Mouse (Mus musculus) CH12.LX (cell line): ENCODE measurements around the gene Kcnn1.

ENCODE experiments used
- CHD2 ChIP-seq: IDR thresholded peaks from 2 replicates; pipeline ENCODE4 v1.6.1; 2011; ENCODE audit warnings: low read length, improper control_type of control experiment
- CTCF ChIP-seq, 2 experiments: IDR thresholded peaks in 1 of 2; conservative IDR thresholded peaks in 1 of 2; 2 replicates each; pipeline ENCODE4 v1.5.1; 2011 to 2012; ENCODE audit warnings: low read depth in 2 of 2, low read length in 2 of 2, improper control_type of control experiment in 1 of 2, inconsistent platforms in 1 of 2, mild to moderate bottlenecking in 1 of 2, moderate library complexity in 1 of 2
- E2F4 ChIP-seq: IDR thresholded peaks from 2 replicates; pipeline ENCODE4 v1.6.1; 2011; ENCODE audit warnings: low read depth, low read length, improper control_type of control experiment; ENCODE audit not compliant: insufficient replicate concordance
- EP300 ChIP-seq: IDR thresholded peaks from 2 replicates; pipeline ENCODE4 v1.6.1; 2011; ENCODE audit warnings: low read length, improper control_type of control experiment
- ETS1 ChIP-seq: conservative IDR thresholded peaks from 2 replicates; pipeline ENCODE4 v1.6.1; 2012; ENCODE audit warnings: low read depth, mild to moderate bottlenecking, inconsistent platforms, low read length, improper control_type of control experiment, moderate library complexity
- MAX ChIP-seq: IDR thresholded peaks from 2 replicates; pipeline ENCODE4 v1.6.1; 2011; ENCODE audit warnings: low read length, improper control_type of control experiment
- MAZ ChIP-seq: IDR thresholded peaks from 2 replicates; pipeline ENCODE4 v1.6.1; 2012; ENCODE audit warnings: low read depth, mild to moderate bottlenecking, inconsistent platforms, low read length, improper control_type of control experiment, moderate library complexity
- MEF2A ChIP-seq: IDR thresholded peaks from 2 replicates; pipeline ENCODE4 v1.6.1; 2014; ENCODE audit warnings: low read depth, mild to moderate bottlenecking, inconsistent platforms, low read length, improper control_type of control experiment, borderline replicate concordance
- POLR2A ChIP-seq: IDR thresholded peaks from 2 replicates; pipeline ENCODE4 v1.6.1; 2011; ENCODE audit warnings: low read depth, mild to moderate bottlenecking, improper control_type of control experiment, low read length
- RCOR1 ChIP-seq: conservative IDR thresholded peaks from 2 replicates; pipeline ENCODE4 v1.6.1; 2012; ENCODE audit warnings: low read depth, mild to moderate bottlenecking, inconsistent platforms, low read length, improper control_type of control experiment
- SMC3 ChIP-seq: IDR thresholded peaks from 2 replicates; pipeline ENCODE4 v1.6.1; 2011; ENCODE audit warnings: low read depth, low read length, improper control_type of control experiment
- TBP ChIP-seq: conservative IDR thresholded peaks from 2 replicates; pipeline ENCODE4 v1.6.1; 2011; ENCODE audit warnings: low read depth, low read length, improper control_type of control experiment
- ZKSCAN1 ChIP-seq: IDR thresholded peaks from 2 replicates; pipeline ENCODE4 v1.6.1; 2012; ENCODE audit warnings: low read depth, inconsistent platforms, low read length, improper control_type of control experiment, borderline replicate concordance

DNA sequence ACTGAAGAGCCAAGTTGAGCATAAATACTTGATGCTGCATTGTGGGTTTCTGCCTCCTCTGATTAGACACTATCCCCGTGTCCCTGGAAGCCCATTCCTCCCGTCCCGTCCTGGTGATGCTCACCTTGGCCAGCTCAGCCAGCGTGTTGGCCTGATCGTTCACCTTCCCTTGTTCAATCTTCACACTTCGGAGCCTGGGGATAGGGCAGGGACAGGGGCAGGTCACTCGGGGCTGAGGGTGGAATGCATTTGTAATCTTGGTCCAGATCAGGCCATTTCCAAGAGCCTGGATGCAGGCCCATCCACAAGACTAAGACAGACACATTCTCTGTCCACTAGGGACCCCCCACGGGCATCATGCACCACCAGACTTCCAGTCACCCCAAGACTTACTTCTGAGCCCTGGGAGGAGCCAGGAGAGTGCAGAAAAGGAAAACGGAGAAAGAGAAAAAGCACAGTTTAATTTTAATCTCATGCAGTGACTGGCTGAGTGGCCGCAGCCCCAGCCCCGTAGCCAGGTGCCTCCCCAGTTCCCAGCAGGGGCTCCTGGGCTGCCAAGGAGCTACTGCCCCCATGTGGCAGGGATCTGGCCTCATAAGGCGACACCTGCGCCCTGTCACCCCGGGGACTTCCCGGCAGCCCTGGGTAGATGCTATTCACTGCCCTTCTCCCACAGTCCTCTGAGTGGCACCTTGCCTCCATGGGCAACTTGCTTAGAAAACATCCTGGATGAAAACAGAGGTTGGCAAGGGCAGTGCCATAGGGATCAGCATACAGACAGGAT is 16.5 kb downstream of the Kcnn1 start:
- TF ChIP-seq POLR2A, result no peak
- peak in 1 of 2 experiments; percentile 75; a peak in 2 of 4 replicates for TF ChIP-seq CTCF (conservative IDR thresholded peaks at IDR 0.05 in 1 of 2, IDR thresholded peaks at IDR 0.05 in 1 of 2; ENCODE audit: low read depth in 2 of 2, low read length in 2 of 2)
- no peak for TF ChIP-seq MEF2A
- peak; percentile 48; the same call in 1 of the 2 replicates for TF ChIP-seq SMC3
- TF ChIP-seq RCOR1, result no peak
- no peak for TF ChIP-seq TBP
- no peak for TF ChIP-seq EP300
- TF ChIP-seq CHD2, result no peak
- no peak for TF ChIP-seq ETS1
- no peak for TF ChIP-seq E2F4
- TF ChIP-seq ZKSCAN1, result no peak
- no peak for TF ChIP-seq MAX
- no peak for TF ChIP-seq MAZ
